Mouse (Mus musculus): Measurements from ENCODE around the gene Gramd2.

Gramd2 gene

DNA sequence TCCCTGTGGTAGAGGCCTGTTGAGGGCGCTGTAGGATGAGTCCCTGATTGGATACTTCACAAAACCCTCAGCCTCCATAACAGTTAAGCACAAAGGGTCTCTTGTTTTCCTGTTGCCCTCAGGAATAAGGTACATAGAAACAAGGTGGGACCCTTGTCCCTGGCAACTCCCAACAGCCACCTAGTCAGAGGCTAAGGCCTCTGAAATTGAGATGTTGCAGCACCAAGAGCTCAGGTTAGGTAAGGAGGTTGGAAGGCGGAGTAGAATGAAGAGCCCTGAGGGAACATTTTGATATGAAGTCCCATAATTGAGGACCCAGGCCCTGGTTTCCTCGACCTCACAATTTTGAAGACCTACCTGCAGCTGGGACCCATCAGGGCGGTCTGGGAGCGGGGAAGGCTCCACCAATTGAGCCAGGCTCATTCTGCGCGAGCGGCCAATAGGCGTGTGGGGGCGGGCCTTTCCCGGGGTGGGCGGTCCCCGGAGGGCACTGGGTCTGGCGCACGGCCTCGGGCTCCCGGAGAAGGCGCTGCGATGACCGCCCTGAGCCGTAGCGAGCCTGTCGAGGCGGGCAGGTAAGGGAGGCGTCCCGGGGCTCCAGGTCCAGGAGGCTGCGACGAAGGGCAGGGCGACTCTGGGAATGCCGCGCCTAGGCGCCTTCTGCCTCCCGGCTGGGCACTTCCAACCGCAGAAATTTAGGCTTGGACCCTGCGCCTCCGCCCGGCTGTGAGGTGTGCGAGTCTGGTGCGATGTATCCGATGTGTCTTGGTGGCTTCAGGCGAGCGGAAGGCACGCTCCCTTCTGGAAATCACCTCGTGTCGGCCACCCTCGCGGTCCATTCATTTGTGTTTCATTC, at the start of gene Gramd2:
Gramd2 (plus strand) TSS at position 467 of the 856 bp plus-strand sequence.
- DNase-seq (ENCODE audit: low read depth): no peak

DNA sequence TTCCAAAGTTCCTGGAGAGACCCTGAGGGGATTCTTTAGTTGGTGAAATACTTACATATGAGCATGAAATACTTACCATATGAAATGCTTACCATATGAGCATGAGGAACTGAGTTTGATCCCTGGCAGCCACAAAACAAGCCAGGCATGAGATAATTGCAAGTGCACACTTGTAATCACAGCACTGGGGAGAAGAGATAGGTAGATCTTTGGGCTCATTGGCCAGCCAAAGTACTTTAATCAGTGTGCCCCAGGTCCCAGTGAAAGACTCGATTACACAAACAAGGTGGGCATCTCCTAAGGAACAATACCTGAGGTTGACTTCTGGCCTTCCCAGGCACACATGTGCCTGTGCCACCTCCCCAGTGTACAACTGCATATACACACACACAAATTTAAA, 41.6 kb upstream of the Gramd2 start:
- DNase-seq (ENCODE audit: low read depth): no peak

DNA sequence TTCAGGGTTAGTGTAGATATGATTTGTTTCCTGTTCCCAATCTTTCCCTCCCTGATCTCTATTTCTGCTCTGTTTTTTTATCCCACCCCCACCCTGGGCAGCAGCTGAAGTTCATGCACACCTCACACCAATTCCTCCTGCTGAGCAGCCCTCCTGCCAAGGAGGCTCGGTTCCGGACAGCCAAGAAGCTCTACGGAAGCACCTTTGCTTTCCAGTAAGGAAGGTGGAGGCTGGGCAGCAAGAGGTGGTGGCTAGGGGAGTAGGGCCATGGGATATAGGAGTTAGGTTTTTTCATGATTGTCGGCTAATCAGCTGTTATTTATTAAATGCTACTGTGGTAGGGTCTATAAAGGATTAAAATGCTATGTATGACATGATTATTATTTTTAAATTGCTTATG, 40.0 kb upstream of the Gramd2 start:
- DNase-seq (ENCODE audit: low read depth): no peak

DNA sequence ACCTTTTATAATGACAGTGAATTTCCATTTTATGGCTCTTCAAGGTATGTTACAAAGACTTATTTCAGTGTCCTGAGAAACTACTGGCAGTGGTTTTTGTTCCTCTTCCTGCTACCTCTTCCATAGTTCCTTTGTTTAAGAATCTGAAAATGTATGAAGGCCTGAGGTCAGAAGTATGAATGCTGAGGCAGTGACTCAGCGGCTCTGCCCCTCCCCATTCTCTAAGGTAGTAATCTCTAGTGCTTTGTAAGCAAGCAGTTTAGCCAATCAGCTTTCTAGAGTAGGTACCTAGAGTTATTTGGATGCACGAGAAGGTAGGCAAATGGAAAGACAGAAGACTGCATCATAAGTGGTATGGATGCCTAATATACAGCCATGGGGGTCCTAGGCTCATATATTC, 38.6 kb upstream of the Gramd2 start:
- DNase-seq (ENCODE audit: low read depth): no peak

DNA sequence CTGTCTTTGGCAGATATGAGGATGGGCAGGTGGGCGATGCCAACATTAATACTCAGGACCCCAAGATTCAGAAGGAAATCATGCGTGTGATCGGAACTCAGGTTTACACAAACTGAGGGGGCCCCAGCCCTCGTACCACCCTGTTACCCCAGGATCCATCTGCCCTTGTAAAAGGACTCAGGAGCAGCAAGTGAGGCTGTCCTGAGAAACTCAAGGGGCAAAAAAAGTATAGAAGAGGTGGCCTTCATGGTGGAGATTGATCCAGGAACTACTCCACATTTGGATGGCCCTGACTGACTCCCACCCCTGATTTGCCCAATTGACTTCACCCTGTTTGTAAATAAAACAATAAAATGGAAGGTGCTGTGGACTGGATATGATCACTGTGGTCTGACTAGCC, 30.0 kb upstream of the Gramd2 start:
- DNase-seq (ENCODE audit: low read depth): no peak

DNA sequence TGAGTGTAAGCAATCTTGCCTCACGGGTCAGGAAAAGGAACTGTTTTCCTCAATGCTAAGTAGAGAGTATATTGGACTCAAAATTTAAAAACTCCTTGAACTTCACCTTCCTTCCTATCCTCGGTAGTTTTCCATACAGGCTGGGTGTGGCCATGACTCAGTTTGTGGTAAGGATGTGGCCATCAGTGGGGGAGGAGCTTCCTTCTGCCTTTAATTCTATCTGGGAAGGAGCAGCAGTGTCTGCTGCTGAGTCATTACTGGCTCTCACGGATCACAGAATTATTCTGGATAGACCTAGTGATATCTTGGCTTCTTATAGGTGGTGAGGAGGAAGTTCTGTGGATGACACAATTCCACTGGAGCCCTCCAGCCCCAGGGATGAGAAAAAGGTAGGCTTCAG, 26.6 kb upstream of the Gramd2 start:
- DNase-seq (ENCODE audit: low read depth): peak; percentile 69

DNA sequence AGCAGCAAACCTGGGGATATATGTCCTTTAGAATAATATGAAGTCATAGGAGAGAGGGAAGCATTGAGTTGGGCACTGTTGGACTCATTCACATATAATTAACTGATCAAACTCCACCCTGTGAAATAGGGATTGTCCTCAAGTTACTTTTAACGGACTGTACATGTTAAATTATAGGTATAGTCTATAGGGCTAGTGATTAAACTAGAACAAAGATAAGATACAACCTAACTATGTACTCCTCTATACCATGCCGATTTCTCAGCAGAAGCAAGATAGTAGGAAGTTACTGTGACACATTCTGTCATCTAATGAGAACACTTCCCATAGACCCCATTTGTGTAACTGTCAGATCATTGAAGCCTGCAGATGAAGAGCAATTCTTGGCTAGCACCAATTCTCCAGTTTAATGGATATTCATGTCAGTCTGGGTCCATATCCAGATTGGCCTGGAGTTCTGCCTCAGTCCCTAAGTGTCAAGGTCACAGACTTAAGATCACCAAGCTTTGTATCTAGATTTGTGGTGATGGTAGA, 25.4 kb upstream of the Gramd2 start:
- DNase-seq (ENCODE audit: low read depth): no peak

DNA sequence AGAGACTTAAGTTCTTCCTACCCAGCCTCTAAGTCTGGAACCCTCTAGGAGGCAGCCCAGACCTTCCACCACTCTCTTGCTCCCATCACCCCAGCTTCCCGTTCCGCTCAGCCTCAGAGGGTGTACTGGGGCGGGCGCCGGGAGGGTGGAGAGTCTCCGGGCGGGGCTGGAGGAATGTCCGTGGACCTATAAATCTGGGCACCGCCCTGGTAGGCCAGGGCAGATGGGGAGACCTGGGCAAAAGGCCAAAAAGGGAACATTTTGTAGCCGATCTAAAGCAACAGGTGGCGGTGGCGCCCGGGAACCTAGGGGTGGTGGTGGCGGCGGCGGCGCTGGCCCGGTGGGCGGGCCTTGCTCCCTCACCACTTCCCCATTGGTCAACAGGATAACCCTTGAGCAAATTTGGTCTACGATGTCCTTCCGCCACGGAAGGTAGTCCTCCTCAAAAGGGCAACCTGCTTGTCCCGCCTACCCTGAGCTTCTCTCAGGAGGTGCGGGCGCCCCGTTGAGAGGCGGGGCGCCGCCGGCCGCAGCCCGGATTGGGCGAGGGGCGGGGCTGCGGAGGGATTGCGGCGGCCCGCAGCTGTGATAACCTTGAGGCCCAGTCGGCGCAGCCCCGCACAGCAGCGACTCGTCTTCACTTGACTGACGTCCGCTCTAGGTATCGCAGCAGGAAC, 23.8 kb upstream of the Gramd2 start, which contains the start of gene Pkm:
Pkm (plus strand) TSS at position 411 of the 677 bp plus-strand sequence.
- peak; percentile 98 for DNase-seq (ENCODE audit: low read depth)

DNA sequence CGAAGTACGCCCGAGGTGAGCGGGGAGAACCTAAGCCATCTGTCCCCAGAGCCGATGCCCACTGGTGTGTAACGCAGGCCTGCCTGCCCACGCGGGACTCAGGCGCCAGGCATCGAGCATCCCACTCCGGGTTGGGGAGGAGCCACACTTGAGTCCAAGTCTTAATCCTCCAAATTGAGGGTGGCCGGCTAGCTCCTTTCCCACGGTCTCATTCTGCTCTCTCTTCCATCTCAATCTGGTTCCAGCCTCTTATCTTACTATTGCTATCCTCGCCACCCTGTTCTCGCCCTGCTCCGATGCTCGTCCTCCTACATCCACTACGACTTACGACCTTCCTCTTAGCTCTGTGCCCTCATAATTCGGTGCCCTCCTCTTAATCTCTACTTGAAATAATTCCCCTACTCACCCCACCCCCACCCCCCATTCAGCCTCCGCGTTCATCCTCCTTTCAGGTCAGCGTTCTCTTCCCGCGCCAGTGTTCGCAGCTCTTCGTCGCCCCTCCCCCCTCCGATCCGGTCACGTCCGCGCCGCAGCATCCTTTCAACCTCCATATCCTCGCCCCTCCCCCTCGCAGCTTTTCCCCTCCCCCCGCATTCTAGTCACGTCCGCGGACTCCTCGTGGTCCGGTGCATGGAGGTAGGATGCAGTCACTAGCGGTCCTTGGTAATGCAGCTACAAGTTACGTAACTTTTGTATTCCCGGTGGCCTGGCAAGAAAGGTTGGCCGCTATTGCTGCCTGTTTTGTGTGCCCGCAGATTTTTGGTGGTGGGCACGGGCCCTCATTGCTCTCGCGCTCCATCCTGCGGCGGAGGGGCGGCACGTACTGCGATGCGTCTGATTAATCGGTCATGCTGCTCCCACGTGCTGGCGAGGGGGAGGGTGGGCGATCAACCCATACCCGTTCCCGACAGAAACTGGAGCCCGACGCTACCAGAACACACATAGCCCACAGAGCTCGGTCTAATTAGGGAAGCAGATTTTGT, 23.0 kb upstream of the Gramd2 start:
- peak; percentile 42 for DNase-seq (ENCODE audit: low read depth)

DNA sequence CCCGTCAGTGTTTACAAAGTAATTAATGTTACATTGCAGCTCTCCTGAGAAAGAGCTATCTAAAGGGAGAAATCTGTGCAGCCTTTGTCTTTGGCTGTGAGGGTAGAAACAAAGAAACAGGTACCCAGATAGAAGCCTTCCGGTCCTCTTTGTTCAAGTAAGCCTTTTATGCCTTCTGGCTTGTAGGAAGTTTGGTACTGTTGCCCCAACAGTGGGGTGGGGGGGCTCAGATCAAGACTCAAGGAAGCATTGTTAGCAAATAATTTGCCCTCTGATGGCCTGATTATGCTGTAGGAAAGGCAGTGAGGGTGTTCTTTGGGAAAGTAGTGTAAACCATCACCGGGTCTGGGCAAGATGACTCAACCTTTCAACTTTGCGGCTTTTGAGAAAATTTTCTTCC, 21.8 kb upstream of the Gramd2 start:
- DNase-seq (ENCODE audit: low read depth): no peak

DNA sequence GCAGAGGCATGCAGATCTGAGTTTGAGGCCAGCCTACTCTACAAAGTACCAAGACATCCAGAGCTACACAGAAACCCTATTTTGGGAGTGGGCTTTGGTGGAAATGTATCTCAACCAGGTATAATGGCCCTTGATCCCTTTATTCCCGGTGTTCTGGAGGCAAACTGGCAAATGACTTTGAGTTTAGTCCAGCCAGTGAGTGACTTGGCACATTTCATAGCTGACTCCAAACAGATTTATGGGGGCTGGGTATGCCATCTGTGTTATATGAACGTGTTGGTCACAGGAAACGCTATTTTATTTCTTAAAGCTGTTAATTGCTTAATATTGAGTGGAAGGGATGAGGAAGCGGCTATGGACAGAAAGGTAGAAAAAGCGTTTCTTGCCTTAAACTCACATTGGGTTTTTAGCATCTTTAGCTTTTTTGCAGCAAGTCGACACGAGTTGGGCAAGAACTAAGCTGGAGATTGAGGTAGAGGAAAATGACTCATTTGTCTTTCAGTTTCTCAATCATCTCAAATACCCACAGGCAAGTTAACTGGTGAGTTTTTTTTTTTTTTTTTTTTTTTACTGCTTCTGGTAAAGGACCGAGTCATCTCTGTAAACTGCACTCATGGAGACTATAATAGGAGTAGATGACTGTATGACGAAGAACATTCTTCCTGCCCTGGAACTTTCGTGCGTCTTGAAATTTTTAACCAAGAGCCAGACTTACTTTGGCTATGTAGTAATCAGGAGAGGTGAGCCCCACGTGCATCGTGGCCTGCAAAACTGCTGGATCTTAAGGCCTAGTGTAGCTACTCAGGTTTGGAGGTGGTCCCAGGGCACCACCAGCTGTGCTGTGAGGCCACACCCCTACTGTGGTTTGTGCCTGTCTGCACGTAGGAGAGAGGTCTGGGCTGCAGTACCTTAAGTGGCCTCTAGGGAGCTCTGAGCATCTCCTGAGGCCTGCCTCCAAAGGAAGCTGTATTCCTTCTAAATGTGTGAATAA, 20.6 kb upstream of the Gramd2 start:
- peak; percentile 90 for DNase-seq (ENCODE audit: low read depth)

DNA sequence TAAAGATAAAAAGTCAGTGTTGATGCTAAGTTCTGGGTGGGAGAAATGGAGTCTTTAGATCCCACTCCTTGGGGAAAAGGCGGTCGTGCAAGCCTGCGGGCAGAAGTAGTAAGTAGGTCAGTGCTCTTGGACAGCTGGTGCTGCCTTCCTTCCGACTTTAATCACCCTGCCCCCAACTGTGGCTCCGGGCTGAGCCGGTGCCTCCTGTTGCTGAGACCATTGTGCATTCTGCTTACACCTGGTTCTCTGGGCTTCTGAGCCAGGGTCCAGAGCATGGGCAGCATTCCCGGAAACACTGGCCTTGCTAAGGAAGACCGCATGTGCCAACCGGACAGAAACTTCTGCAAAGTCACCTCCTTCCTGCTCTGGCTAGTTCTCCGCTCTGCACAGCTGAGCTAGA, 19.5 kb upstream of the Gramd2 start:
- DNase-seq (ENCODE audit: low read depth): no peak

DNA sequence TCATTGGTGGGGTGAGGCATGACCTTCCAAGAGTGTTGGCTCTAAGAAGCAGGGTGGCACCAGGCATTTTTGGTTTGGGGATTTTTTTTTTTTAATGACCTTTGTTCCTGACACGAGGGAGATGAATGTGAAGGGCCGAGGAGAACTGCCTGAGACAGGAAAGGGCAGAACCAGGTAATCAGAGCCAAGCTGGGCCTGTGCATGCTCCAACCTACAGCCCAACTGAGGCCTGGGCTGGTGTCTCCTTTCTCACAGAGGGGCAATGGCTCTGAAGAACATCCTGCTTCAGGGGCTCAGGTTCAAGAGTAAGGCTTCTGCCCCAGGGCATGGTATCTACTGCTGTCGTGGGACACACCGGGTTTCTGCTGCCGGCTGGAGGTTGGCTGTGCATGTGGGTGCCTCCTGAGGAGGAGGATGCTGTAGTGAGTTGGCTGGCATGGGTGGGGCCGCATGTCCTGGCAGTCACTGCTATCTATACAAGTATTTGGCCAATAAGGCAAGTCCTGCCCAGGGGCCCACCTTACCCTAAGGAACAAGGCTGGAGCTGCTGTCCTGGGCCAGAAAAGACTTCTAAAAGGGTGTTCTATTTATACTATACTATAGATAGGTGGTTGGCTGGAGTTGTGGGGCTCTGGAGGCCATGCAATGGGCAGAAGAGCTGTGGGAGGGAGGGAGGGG, 18.5 kb upstream of the Gramd2 start:
- DNase-seq (ENCODE audit: low read depth): no peak

DNA sequence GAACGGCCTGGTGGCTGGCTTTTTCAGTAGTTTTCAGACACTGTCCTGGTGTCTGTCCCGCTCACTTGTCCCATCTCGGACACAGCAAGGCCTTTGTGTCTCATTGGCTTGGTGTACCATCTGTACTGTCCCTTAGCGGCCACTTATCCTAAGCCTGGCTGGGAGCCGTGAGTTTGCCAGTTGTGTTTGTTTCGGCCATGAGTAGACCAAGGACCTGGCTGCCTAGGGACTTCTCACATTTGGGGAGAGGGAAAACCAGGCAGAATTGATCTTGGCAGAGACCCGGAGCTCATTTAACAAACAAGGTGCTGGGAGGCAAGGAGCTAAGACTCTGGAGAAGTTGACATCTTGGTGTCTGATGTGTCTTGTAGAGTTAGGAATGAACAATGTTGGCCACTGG, 16.7 kb upstream of the Gramd2 start:
- DNase-seq (ENCODE audit: low read depth): no peak

DNA sequence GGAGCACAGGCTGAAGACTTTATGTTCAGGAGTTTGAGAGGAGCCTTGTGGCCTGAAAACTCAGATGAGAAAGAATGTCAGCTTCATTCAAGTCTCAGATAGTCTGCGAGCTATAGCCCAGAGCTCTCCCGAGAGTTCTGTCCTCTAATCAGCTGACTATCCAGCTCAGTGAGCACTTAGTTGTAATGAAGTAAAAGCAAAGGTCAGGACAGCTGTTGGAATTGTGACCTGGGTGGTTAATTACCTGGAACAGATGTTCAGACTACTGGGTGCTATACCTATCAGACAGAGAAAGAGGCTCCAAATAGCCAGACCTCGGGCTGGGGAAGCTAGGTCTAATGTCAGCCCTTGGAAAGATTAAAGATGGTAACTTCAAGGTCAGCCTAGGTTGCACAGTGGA, 16.0 kb upstream of the Gramd2 start:
- no peak for DNase-seq (ENCODE audit: low read depth)

DNA sequence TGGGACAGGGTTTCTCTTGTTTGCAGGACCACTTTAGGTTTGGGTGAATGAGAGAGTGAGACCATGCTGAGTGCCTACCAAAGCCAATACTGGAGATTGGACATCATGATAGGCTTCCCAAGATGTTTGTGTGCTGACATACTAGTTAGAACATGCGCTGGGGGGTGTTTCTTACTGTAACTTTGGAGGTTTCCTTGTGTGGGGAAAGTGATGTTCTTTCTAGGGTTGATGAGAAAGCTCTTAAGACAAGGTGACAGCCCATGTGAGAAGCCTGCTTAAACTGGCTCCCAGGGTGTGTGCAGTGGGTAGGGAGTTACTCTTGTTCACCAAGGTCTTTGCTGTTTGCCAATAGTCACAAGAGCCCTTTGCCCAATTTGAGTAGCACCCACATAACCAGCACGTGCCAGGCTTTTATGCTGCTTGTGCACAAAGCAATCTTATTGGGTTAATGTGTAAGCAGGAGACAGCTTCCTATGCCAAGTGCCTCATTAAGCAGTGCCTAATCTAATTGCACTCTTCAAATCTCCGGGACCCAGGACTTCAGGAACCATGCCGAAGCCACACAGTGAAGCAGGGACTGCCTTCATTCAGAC, 15.2 kb upstream of the Gramd2 start:
- DNase-seq (ENCODE audit: low read depth): no peak

DNA sequence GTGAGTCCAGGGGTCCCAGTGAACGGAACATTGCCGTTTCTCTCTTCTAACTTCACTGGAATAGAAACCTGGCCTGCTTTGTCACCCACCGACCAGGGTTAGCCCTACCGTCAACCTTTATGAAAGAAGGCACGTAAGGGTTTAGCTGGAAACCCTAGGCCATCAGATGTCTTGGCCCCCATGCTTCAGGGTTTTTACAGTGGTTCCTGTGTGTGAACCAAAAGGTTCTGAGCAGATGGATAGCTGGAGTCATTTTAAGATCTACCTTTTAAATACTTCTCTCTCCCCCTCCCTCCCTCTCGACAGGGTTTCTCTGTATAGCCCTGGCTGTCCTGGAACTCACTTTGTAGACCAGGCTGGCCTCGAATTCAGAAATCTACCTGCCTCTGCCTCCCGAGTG, 13.9 kb upstream of the Gramd2 start:
- DNase-seq (ENCODE audit: low read depth): no peak

DNA sequence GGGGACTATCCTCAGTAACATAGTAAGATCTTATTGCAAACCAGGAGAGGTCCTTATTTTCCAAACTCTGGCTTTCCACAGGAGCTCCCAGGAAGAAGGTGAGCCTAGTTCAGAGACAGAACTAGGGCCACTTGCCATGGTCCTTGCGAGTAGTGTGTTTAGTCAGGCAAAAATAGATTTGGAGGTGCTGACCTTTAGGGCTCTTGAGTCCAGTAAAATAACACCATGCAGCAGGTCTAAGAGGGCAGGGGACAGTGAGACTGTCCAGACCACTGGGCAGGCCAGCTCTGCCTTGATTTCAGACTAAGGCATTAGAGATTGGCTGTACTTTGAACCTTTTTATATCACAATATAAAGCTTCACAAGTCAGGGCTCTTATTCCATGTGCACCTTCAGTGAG, 13.1 kb upstream of the Gramd2 start:
- DNase-seq (ENCODE audit: low read depth): no peak

DNA sequence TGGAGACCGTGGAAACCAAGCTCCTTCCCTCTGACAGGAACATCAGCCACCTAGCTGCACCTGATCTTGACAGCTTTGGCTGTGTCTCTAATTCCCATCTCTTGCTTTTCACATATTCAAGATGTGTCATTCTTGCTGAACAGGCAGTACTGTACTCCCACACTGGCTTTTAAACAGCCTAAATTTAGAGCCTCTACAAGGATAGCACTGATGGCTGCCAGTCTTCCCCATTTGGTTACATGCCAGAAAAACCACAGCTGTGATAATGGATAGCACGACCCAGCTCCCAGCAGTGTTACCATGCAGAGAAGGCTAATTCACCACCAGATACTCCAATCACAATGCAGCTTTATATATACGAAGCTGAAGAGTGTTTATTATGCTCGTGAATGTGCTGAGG, 12.7 kb upstream of the Gramd2 start:
- DNase-seq (ENCODE audit: low read depth): no peak

DNA sequence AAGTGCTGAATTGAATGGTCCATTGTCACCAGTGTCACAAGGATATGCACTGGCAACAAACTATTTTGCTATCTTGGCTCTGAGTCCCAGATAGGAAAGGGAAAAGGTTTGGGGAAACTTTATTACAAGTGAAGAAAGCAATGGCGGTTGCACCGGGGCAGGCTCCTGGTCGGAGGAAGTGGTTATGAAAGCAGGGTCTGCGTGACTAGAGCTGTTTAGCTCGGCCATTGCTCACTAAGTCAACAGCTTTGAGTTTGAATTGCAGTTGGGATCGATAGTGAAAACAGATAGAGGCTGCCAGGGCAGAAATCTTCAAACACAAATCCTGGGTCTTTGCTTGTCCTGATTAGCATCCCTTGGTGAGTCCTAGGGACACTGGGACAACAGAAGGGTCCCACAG, 12.0 kb upstream of the Gramd2 start:
- DNase-seq (ENCODE audit: low read depth): no peak

Data from fibroblast of lung, adult 2 months (primary cell).